Mouse (Mus musculus) heart, embryonic 11.5 days (tissue): ENCODE results near the gene Fam189b. TPM values are rescaled to one million over a fixed set of nuclear protein-coding genes. Genes with fewer than 3 reads are reported as not detected.

Experiments used
- ATAC-seq: fragments of 200-750 bp; cut with Nextera tagmentation; replicated peaks from 2 replicates; pipeline ENCODE4 v1.8.0; 2017; ENCODE audit warnings: moderate library complexity; ENCODE audit not compliant: insufficient number of reproducible peaks, low FRiP score, low TSS enrichment
- H3K27ac ChIP-seq: fragments of 300-500 bp; sonication (generic); 2 replicates; pipeline ENCODE4 v1.5.1; 2014; ENCODE audit warnings: mild to moderate bottlenecking, low read depth, low read length
- H3K27me3 ChIP-seq: fragments of 300-500 bp; sonication (generic); 2 replicates; pipeline ENCODE4 v1.6.1; 2014; ENCODE audit warnings: mild to moderate bottlenecking, low read length, mixed read lengths; ENCODE audit not compliant: control insufficient read depth, insufficient read depth
- H3K36me3 ChIP-seq: fragments of 300-500 bp; sonication (generic); 2 replicates; pipeline ENCODE4 v1.6.1; 2014; ENCODE audit warnings: mild to moderate bottlenecking, low read length, moderate library complexity, mixed read lengths; ENCODE audit not compliant: control insufficient read depth, insufficient read depth
- H3K4me1 ChIP-seq: fragments of 300-500 bp; sonication (generic); 2 replicates; pipeline ENCODE4 v1.6.1; 2014; ENCODE audit warnings: low read length; ENCODE audit not compliant: control insufficient read depth, insufficient read depth
- H3K4me2 ChIP-seq: fragments of 300-500 bp; sonication (generic); 2 replicates; pipeline ENCODE4 v1.6.1; 2014; ENCODE audit warnings: mild to moderate bottlenecking, moderate library complexity
- H3K4me3 ChIP-seq: fragments of 300-500 bp; sonication (generic); 2 replicates; pipeline ENCODE4 v1.5.1; 2014; ENCODE audit warnings: low read depth, low read length
- H3K9ac ChIP-seq: fragments of 300-500 bp; sonication (generic); 2 replicates; pipeline ENCODE4 v1.6.1; 2014; ENCODE audit warnings: mild to moderate bottlenecking, low read depth, low read length, moderate library complexity
- H3K9me3 ChIP-seq: fragments of 300-500 bp; sonication (generic); replicated peaks from 2 replicates; pipeline ENCODE4 v1.6.1; 2016; ENCODE audit warnings: low read length; ENCODE audit not compliant: control insufficient read depth
- WGBS: fragments of 180-500 bp; shearing (Covaris S2); extraction: QIAGEN DNeasy Blood & Tissue Kit; methylation state at CpG from one replicate; pipeline ENCODE4 v1.1.7; 2014; ENCODE audit not compliant: insufficient replicate concordance; 5-methylcytosine and 5-hydroxymethylcytosine counted together
- polyA plus RNA-seq: library from polyadenylated mRNA; unstranded; fragments of >200 nt; fragmentation: Nextera tagmentation; extraction: Ambion mirVana; gene quantifications from 2 replicates; pipeline ENCODE4 v1.2.1, GENCODE M21; 2014

The Fam189b gene
- polyA plus RNA-seq, result 11.9 and 13.7 TPM in 2 replicates

GRCm38 (mm10) chr3:89183058-89183958 is at the start of gene Fam189b:
Gene Fam189b, plus strand, starts transcription at chr3:89183143.
- Histone ChIP-seq H3K27ac (0 out of 2 replicates have a peak within 1 kb of the TSS, but pooled peaks have one; percentile 17), H3K4me1 (peaks cover 19% of the 10 kb centered on the region; the same call in 1 of the 2 replicates), H3K9me3 (no peaks in the 10 kb centered on the region), H3K4me2 (peak within 1 kb of the TSS; percentile 95), H3K27me3 (peaks cover 4% of the 10 kb centered on the region; the same call in 1 of the 2 replicates), H3K36me3 (peaks cover 18% of the 10 kb centered on the region), H3K9ac (peak within 1 kb of the TSS; percentile 82), H3K4me3 (peak within 1 kb of the TSS; percentile 63)
- ATAC-seq, result peak; percentile 86
- WGBS, result 5% methylated on average over 39 of the region's 39 CpGs

GRCm38 (mm10) chr3:89133752-89134151 is 49.2 kb upstream of the Fam189b start:
- Histone ChIP-seq H3K4me2 (no peak overlapping the region), H3K4me1 (peaks cover 10% of the 10 kb centered on the region; the same call in 1 of the 2 replicates), H3K9me3 (no peaks in the 10 kb centered on the region), H3K27ac (peak overlapping the region; percentile 59; the same call in 1 of the 2 replicates), H3K36me3 (no peaks in the 10 kb centered on the region), H3K27me3 (peaks cover 3% of the 10 kb centered on the region), H3K9ac (no peak overlapping the region), H3K4me3 (no peak overlapping the region)
- 0 out of 2 replicates have a peak, but pooled peaks have one; percentile 13 for ATAC-seq
- WGBS, result 38% methylated on average over 1 of the region's 1 CpGs

GRCm38 (mm10) chr3:89135958-89136357 is 47.0 kb upstream of the Fam189b start, which contains the start of gene Pklr:
Gene Pklr, plus strand, starts transcription at chr3:89136142.
- 48% methylated on average over 3 of the region's 3 CpGs for WGBS
- ATAC-seq, result peak; percentile 68; the same call in 1 of the 2 replicates
- Histone ChIP-seq H3K4me3 (peak within 1 kb of the TSS; percentile 20), H3K27me3 (peaks cover 3% of the 10 kb centered on the region), H3K9ac (peak within 1 kb of the TSS; percentile 39; the same call in 1 of the 2 replicates), H3K4me2 (peak within 1 kb of the TSS; percentile 25), H3K36me3 (no peaks in the 10 kb centered on the region), H3K4me1 (peaks cover 10% of the 10 kb centered on the region; the same call in 1 of the 2 replicates), H3K9me3 (no peaks in the 10 kb centered on the region), H3K27ac (peak within 1 kb of the TSS; percentile 41; the same call in 1 of the 2 replicates)

GRCm38 (mm10) chr3:89136365-89136764 is 46.6 kb upstream of the Fam189b start:
- peaks cover 10% of the 10 kb centered on the region; the same call in 1 of the 2 replicates for H3K4me1 ChIP-seq
- no peaks in the 10 kb centered on the region for H3K9me3 ChIP-seq
- H3K9ac ChIP-seq, result peak overlapping the region; percentile 36; the same call in 1 of the 2 replicates
- ATAC-seq, result peak; percentile 47; the same call in 1 of the 2 replicates
- H3K36me3 ChIP-seq, result no peaks in the 10 kb centered on the region
- peak overlapping the region; percentile 41; the same call in 1 of the 2 replicates for H3K27ac ChIP-seq
- H3K4me3 ChIP-seq, result peak overlapping the region; percentile 20
- H3K27me3 ChIP-seq, result peaks cover 3% of the 10 kb centered on the region
- peak overlapping the region; percentile 20 for H3K4me2 ChIP-seq
- whole genome bisulfite sequencing, result 41% methylated on average over 9 of the region's 9 CpGs

- H3K9me3 ChIP-seq, result no peaks in the 10 kb centered on the region
- peaks cover 40% of the 10 kb centered on the region for H3K27me3 ChIP-seq
- H3K27ac ChIP-seq, result no peak overlapping the region
- peaks cover 6% of the 10 kb centered on the region for H3K4me1 ChIP-seq
- ATAC-seq, result no peak
- no peaks in the 10 kb centered on the region for H3K36me3 ChIP-seq
- no peak overlapping the region for H3K4me3 ChIP-seq
- 74% methylated on average over 10 of the region's 10 CpGs for WGBS
- no peak overlapping the region for H3K9ac ChIP-seq
- H3K4me2 ChIP-seq, result no peak overlapping the region
Observed at GRCm38 (mm10) chr3:89144821-89145220, 38.1 kb upstream of the Fam189b start.

- H3K36me3 ChIP-seq, result no peaks in the 10 kb centered on the region
- ATAC-seq, result no peak
- H3K27me3 ChIP-seq, result peaks cover 48% of the 10 kb centered on the region
Observed at GRCm38 (mm10) chr3:89145566-89145965, 37.4 kb upstream of the Fam189b start.

GRCm38 (mm10) chr3:89147101-89147978 is 35.6 kb upstream of the Fam189b start:
- Histone ChIP-seq H3K27ac (no peak overlapping the region), H3K4me2 (peak overlapping the region; percentile 59), H3K9ac (no peak overlapping the region), H3K27me3 (peaks cover 62% of the 10 kb centered on the region), H3K4me1 (peaks cover 6% of the 10 kb centered on the region), H3K4me3 (peak overlapping the region; percentile 27), H3K36me3 (no peaks in the 10 kb centered on the region), H3K9me3 (no peaks in the 10 kb centered on the region)
- ATAC-seq, result peak; percentile 83
- 20% methylated on average over 26 of the region's 26 CpGs for WGBS

More at GRCm38 (mm10) chr3:89145566-89145965, 37.4 kb upstream of the Fam189b start:
- 64% methylated on average over 8 of the region's 8 CpGs for WGBS
- Histone ChIP-seq H3K9ac (no peak overlapping the region), H3K4me3 (no peak overlapping the region), H3K4me1 (peaks cover 6% of the 10 kb centered on the region), H3K9me3 (no peaks in the 10 kb centered on the region), H3K27ac (no peak overlapping the region), H3K4me2 (no peak overlapping the region)

- Histone ChIP-seq H3K27ac (no peak overlapping the region), H3K9me3 (no peaks in the 10 kb centered on the region), H3K36me3 (no peaks in the 10 kb centered on the region), H3K4me2 (peak overlapping the region; percentile 59), H3K27me3 (peaks cover 62% of the 10 kb centered on the region), H3K9ac (no peak overlapping the region), H3K4me3 (peak overlapping the region; percentile 27), H3K4me1 (peaks cover 6% of the 10 kb centered on the region)
- WGBS, result 10% methylated on average over 15 of the region's 15 CpGs
- no peak; the same call in 1 of the 2 replicates for ATAC-seq
Observed at GRCm38 (mm10) chr3:89147979-89148311, 35.0 kb upstream of the Fam189b start.
